Mouse (Mus musculus) lung, postnatal 0 days (tissue): ENCODE results near the gene Bahcc1.

Experiments
- CTCF ChIP-seq: IDR thresholded peaks from 2 replicates; pipeline ENCODE4 v1.5.1; 2016; ENCODE audit warnings: antibody characterized with exemption, mild to moderate bottlenecking
- EP300 ChIP-seq: IDR thresholded peaks from 2 replicates; pipeline ENCODE4 v1.6.1; 2016; ENCODE audit warnings: antibody characterized with exemption, mild to moderate bottlenecking, control low read depth

- TF ChIP-seq CTCF (no peak), EP300 (no peak)
Measured at GRCm38 (mm10) chr11:120200621-120201020, 32.1 kb upstream of the Bahcc1 start.
